ENCODE assay signal across 26 mouse cellular contexts in genomic region chr5:105012551-105012950, GRCm38 (mm10). TPM values are rescaled to one million over a fixed set of nuclear protein-coding genes. Genes with fewer than 3 reads are reported as not detected.
DNase-seq lines count a peak whose midpoint lies in the region; ATAC-seq lines count a peak whose summit lies in the region.
"Had no signal": no experiment of that assay in that cellular context is flagged by ENCODE, and none has a peak within 500 bp of the region (broad histone marks: within the 10 kb centered on the region; RNA-seq: fewer than 3 reads in every experiment).

No protein-coding gene starts in this region.

- H3K27me3 ChIP-seq in heart, embryonic 10.5 days (ENCODE audit: insufficient read depth, poor library complexity, severe bottlenecking), result no peaks in the 10 kb centered on the region
- H3K27me3 ChIP-seq: embryonic facial prominence, embryonic 13.5 days; forebrain, embryonic 12.5 days; forebrain, embryonic 15.5 days; hindbrain, embryonic 12.5 days; hindbrain, embryonic 15.5 days; intestine, embryonic 15.5 days; Patski had no signal

- ATAC-seq in granulocyte monocyte progenitor cell, adult 5-6 weeks (replicated peaks; ENCODE audit: poor library complexity, severe bottlenecking), result peak; percentile 33; the same call in 1 of the 2 replicates
- ATAC-seq: CD4-positive, CD25-positive, alpha-beta regulatory T cell, adult 4 months; forebrain, embryonic 15.5 days; intestine, embryonic 15.5 days; Patski had no signal

- H3K9me3 ChIP-seq in heart, embryonic 10.5 days, result no peaks in the 10 kb centered on the region
- H3K9me3 ChIP-seq: embryonic facial prominence, embryonic 13.5 days; forebrain, embryonic 15.5 days; hindbrain, embryonic 12.5 days; hindbrain, embryonic 15.5 days; intestine, embryonic 15.5 days had no signal

- H3K36me3 ChIP-seq in heart, embryonic 10.5 days, result no peaks in the 10 kb centered on the region
- H3K36me3 ChIP-seq: embryonic facial prominence, embryonic 10.5 days; embryonic facial prominence, embryonic 13.5 days; forebrain, embryonic 12.5 days; forebrain, embryonic 15.5 days; hindbrain, embryonic 12.5 days; hindbrain, embryonic 15.5 days; intestine, embryonic 15.5 days had no signal

- DNase-seq in heart, adult 11 months, result peak; percentile 55
- no peak for DNase-seq in heart, embryonic 10.5 days (ENCODE audit: low spot score)
- peak; percentile 28 for DNase-seq in MEL-GATA-1-ER (ENCODE audit: extremely low read depth, low read depth)
- no peak for DNase-seq in B cell, adult 2 months
- no peak for DNase-seq in natural killer cell, adult 2 months (ENCODE audit: low spot score in 2 of 2)
- DNase-seq in kidney, adult 8-10 months, result no peak
- DNase-seq: adrenal gland, postnatal 10 days; adrenal gland, postnatal 36 days; cerebellum, adult 11 months; cerebellum, adult 2 months; cerebellum, adult 9-11 months; cerebellum, postnatal 25 days; embryo, embryonic 11 days; heart, adult 2 months had no signal

- WGBS in heart, embryonic 10.5 days, result 79% methylated on average over 1 of the region's 1 CpGs

- H3K4me3 ChIP-seq in heart, embryonic 10.5 days, result no peak overlapping the region
- H3K4me3 ChIP-seq: embryonic facial prominence, embryonic 10.5 days; embryonic facial prominence, embryonic 13.5 days; erythroblast, embryonic 14.5 days; forebrain, embryonic 12.5 days; forebrain, embryonic 15.5 days; heart, adult 2 months; hindbrain, embryonic 12.5 days; hindbrain, embryonic 15.5 days; intestine, embryonic 15.5 days had no signal

- H3K4me1 ChIP-seq in heart, embryonic 10.5 days, result no peaks in the 10 kb centered on the region
- H3K4me1 ChIP-seq: embryonic facial prominence, embryonic 10.5 days; embryonic facial prominence, embryonic 13.5 days; forebrain, embryonic 12.5 days; forebrain, embryonic 15.5 days; hindbrain, embryonic 12.5 days; hindbrain, embryonic 15.5 days; intestine, embryonic 15.5 days had no signal

- no peak overlapping the region for H3K27ac ChIP-seq in heart, embryonic 10.5 days
- H3K27ac ChIP-seq: embryonic facial prominence, embryonic 10.5 days; embryonic facial prominence, embryonic 13.5 days; forebrain, embryonic 12.5 days; forebrain, embryonic 15.5 days; heart, adult 2 months; hindbrain, embryonic 12.5 days; hindbrain, embryonic 15.5 days; intestine, embryonic 15.5 days had no signal

RNA-seq across cellular contexts. Expression of gene Abcg3, which starts 30.0 kb away (rescaled TPM):
- polyA plus RNA-seq in heart, embryonic 10.5 days (2016; fragmentation: Nextera tagmentation; extraction: Ambion mirVana), result 0.36 and 0.49 TPM in 2 replicates
- 0.13 and 1.1 TPM in 2 replicates for total RNA-seq in granulocyte monocyte progenitor cell, adult 5-6 weeks (2014; fragmentation: Nextera tagmentation)
- 0.52 and 0.65 TPM in 2 replicates for total RNA-seq in granulocyte monocyte progenitor cell, adult 5-6 weeks (2017)
- polyA plus RNA-seq: C2C12; erythroblast, embryonic 14.5 days; Patski had no signal

Comparison
In these comparisons a context has a peak if more than half of its experiments do, and no peak if none do; other contexts are left out.
1. DNase-seq: peak in heart, adult 11 months (single experiment) and MEL-GATA-1-ER (single experiment); none in heart, embryonic 10.5 days (single experiment), B cell, adult 2 months (0 of 2), natural killer cell, adult 2 months (0 of 2) and kidney, adult 8-10 months (0 of 2).